Mouse (Mus musculus): Measurements from ENCODE around the gene Wnt7b.

Gene Wnt7b

DNA sequence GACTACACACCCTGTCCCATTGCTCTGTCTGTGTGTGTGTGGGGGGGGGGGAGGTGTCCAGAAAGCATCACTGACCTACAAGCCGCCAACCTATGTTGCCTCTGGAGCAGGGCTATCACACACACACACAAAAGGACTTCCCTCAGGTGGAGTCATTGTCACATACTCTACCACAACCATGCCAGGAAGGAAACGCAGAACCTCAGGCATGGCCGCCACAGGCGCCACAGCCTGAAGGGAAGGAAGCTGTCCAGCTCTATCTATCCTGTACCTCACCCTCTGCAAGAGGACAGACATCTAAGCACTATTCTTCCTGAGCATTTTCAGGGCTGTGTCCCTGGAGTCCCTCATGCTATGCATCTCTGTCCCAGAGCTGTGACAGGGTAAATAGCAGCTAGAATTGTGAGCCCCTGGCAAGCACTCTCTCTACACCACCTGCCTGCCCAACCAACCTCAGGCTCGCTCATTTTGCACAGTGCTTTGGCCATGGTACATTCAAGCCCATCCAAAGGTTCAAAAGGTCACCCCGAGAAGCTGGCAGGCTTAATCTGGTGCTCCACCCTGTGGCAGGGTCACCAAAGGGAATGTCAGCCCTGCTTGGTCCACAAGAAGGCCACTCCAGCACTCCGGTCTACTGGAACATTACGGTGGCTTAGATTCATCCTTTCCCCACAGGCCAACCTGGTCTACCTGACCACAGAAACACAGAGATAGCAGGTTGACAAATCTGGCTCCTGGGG lies 12.1 kb downstream of the Wnt7b start:
- DNase-seq (ENCODE audit: low spot score): no peak

DNA sequence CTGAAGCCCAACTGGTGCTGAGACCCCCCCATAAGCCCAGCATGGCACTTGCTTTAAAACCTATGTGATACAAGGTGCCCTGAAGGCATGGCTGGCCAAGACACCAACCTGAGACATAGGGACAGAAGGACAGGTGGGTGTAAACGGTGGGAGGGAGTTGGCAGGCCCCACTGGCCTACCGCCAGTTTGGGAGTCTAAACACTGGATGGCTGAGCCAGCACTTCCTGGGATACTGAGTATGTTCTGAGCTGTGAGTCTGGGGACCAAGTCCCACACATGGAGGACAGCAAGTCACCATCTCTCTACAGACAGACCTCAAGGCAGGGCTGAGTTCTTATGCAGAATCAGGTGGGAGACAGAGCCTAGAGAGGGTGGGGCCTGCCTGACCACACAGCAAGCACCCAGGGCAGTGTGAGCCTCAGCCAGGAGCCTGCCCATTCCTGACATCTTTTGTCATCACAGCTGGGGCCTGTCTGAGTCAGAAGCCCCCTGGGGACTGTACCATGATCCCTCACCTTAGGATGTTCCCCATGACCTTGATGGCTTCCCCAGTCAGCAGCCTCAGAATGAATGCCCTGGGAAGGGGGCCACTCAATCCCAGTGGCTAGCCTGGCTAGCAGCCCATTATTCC lies 13.0 kb downstream of the Wnt7b start:
- peak; percentile 36 for DNase-seq (ENCODE audit: low spot score)

DNA sequence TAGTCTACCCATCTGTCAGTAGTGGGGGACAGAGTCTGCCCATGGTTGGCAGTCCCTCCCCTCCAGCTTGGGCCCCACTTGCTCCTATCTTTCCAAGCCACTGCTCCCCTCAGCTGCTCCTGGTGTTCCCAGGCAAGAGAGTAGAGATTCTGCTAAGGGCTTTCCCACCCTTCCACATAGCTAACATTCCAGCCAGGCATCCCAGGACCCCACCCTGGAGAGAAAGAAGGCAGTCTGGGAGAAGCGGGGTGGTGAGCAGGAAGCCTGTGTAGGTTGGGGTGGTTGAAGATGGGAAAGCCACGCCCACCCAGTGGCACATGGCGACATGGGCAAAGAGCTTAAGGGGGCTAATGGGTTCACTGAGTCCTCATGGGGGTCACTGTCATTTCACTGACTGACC lies 13.9 kb downstream of the Wnt7b start:
- no peak for DNase-seq (ENCODE audit: low spot score)

DNA sequence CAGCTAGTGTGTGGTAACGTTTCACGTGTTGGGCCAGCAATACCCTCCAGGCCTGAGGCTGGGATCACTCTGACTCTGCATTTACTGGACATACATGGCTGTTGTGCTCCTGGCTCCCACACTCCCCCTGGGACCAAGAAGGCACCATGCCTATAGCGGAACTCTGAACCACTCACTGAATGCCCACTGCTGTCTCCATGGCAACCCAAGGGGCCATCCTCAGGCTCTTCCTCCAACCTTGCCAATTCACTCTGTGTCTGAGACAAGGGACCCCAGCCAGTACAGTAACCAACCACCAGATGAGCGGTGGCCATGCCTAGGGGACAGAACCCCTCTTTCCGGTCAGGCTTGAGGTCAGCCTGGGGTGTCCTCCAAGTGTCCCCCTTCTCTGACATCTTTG lies 17.3 kb downstream of the Wnt7b start:
- DNase-seq (ENCODE audit: low spot score): no peak

DNA sequence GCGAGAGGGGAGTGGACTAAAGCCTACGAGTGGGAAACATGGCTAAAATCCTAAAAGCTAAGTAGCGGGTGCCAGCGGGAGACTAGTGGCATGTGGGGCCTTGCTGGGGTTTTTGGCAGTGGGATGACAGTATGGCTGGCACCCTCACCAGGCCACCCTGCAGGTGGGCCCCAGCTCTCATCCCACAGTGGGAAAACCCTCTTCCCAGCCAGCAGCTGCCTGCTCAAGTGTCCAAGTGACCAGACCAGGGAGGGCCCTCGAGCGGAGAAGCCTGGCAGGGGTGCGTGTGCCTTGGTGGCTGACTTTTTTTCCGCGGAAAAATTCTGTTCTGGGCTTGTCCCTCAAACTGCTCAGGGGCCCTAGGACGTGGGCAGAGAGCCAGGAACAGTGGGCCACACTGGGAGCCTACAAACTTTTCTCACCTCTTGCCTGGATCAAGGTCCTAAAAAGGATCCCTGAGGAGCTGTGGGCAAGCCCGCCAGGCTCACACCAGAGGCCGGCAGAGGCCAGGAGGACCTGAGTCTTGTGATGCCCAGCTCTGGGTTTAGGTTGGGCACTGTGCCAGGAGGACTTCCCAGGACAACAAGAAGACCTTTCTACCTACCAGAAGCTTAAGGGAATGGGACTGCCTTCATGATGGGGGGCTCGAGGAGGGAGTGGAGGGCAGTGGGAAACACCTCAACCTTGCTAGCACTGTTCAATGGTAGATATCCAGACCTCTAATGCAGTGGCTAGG lies 18.1 kb downstream of the Wnt7b start:
- no peak for DNase-seq (ENCODE audit: low spot score)

DNA sequence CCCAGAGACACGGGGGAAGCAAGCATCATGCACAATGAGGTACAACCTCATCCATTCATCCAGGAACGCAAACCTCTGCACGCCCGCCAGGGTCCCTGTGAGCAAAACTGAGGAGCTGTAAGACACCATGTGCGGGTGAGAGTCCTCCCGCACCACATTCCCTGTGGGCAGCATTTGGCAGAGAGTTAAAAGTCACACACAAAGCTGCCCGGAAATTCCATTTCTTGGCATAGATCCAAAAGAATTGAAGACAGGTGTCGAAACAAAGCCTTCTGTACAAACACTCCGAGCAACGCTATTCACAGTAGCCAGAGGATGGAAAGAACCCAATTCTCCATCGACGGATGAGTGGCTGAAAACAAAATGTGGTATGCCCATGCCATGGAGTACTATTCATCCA lies 20.3 kb downstream of the Wnt7b start:
- DNase-seq (ENCODE audit: low spot score): no peak

DNA sequence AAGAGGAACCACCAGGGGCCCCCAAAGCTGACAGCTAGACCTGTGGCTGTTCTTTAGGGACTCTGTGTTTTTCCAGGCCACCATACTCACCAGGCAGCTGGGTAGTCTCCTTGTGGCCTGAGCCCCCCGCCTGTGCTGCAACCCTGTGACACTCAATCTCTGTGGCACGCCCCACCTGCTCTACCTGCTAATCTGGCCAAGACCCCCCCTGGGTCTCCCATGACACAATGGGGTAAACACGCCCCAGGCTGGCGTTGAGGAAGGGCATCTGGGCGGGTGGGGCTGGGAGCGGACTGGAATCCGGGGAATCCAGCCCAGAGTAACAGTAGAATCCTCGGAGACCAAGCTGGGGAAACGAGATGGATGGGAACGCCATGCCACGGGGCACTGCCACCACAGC lies 21.4 kb downstream of the Wnt7b start:
- no peak for DNase-seq (ENCODE audit: low spot score)

DNA sequence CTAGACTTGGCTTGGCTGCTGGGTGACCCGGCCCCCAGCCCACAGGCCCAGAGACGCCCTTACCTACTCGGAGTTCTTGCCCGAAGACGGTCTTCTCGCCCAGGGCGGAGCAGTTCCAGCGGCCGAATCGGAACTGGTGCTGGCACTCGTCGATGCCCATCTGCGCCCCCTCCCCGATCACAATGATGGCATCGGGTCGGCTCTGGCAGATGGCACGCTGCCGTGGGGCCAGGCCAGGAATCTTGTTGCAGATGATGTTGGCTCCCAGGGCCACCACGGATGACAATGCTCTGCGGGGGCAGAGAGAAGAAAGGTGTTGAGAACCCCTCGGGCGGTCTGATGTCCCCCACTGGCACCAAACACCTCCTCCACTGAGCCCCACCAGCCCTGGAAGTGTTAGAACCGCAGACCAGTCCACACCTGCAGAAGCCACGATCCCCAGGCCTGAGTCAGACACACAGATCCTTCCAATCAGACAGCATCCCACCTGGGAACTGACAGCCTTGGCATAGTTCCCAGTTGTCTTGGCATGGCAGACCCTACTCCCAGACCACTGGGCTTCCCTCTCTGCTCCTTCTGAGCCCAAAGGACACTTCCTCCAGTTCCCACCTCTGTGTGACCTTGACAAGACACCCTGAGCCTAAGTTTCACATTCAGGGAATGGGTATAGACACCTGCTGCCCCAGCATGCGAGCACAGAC lies 23.3 kb downstream of the Wnt7b start:
- no peak for DNase-seq (ENCODE audit: low spot score)

DNA sequence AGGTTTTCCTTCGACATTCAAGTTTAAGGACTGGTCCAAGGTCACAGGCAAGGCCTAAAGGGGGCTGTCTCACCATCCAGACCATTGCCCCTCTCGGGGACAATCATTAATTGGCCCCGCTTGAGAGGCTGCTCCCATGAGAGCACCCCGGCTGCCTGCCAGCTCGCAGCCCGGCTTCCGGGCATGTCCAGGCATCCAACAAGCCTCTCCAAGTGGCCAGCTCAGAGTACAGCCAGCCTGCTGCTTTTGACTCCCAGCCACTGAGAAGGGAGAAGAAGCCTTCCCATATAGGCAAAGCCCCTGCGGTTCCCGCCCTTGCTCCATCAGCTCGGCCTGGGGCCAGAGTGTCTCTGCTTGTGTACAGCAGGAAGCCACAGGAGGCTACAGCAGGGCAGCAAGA lies 26.5 kb downstream of the Wnt7b start:
- peak; percentile 44 for DNase-seq (ENCODE audit: low spot score)

DNA sequence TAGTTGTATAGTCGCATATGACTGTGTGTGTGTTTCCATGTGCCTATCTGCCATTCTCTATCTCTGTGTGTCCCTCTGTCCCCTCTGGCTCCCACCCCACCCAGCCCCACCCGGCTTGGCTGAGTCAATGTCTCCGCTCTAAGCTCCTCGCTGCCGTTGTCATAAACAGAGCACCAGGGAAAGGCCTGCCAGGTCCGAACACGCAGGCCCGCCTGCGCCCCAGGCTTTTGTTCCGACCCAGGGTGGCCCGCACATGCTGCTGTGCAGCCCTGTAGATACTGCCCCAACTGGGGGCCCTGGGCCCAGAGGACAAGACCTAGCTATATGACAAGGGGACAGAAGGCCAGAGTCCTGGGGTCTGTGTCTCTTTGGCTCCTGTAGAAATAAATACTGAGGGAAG lies 28.9 kb downstream of the Wnt7b start:
- DNase-seq (ENCODE audit: low spot score): peak; percentile 51

DNA sequence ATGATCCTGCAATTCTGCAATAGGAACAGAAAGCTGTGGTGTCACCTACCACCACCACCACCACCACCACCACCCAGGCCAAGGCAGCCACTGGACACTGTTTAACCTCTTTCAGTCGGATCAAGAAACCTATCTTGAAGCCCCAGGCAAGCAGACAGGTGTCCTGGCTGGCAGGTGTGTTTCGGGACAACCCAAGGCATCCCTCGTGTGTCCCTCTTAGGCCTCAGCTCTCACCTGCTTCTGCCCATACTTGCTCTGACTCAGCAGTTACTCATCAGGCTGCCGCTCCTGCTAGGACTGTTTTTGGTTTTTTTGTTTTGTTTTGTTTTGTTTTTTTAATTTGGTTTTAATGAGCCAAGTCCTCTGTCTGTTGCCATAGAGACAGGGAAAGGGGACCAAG lies 35.8 kb downstream of the Wnt7b start:
- DNase-seq (ENCODE audit: low spot score): no peak

DNA sequence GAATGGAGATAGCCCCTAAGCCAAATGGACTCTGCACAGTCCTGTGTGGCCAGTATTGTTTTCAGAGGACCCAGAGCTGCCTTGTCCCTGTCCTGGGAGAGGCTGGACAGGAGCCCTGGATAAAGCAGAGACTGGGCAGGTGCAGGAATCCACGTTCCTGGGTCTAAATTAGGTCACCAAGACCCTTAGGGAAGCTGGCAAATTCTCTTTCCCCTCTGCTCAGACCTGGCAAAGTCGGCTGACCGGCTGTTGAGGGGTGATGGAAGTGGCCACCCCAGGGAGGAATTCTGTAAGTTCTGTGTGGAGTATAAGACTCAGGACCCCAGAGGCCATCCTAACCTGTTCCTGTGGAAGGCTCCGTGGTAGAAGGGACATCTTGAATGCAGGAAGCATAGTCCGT lies 36.9 kb downstream of the Wnt7b start:
- no peak for DNase-seq (ENCODE audit: low spot score)

DNA sequence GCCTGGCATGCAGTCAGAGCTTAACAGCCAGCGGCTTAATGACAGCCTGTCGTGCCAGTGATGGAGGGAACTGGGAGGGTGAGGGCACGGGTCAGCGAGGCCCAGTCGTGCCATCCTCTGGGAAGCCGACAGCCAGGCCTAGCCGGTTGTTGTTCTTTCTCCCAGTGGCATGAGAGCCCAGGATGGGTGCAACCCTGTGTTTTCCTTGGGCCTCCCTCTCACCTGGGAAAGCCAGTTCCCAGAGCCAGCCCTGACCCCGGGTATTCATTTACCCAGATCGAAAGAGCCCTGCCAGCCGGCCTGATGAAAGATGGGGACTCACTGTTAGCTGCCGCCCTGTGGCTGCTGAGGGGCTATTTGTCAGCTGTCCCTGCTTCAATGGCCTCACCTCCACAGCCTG lies 44.1 kb downstream of the Wnt7b start:
- DNase-seq (ENCODE audit: low spot score): peak; percentile 32

DNA sequence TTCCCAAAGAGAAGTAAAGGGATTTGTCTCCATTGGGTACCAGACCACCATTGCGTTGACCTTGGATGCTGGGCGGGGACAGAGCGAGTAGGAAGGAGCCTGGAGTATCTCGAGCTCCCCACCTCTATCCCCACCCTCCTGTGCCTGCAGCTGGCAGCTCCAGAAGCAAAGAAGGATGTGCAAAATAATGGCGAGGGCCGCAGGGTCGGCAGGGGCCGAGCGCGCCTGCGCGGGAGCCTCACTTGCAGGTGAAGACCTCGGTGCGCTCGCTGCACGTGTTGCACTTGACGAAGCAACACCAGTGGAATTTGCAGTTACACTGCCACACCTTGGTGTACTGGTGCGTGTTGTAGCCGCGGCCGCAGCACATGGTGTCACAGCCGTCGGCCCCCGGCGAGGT lies 45.1 kb downstream of the Wnt7b start:
- no peak for DNase-seq (ENCODE audit: low spot score)

DNA sequence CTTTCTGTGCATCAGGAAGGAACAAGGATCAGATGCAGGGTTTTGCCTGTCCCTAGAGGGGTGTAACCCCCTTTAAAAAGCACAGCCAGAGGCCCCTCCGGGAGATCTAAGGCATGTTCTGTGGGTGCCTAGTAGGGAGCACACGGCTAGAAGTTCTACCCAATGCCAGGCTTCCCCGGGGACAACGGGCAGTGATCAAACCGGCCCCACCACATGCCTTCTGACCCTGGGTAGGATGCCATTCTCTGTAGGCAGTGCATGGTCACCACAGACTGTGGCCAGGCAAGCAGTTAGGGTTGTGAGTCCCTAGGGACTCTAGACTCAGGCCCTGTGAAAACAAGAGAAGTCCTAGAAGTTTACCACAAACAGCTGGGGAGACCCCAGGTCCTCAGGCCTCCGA lies 47.6 kb downstream of the Wnt7b start:
- peak; percentile 57 for DNase-seq (ENCODE audit: low spot score)

DNA sequence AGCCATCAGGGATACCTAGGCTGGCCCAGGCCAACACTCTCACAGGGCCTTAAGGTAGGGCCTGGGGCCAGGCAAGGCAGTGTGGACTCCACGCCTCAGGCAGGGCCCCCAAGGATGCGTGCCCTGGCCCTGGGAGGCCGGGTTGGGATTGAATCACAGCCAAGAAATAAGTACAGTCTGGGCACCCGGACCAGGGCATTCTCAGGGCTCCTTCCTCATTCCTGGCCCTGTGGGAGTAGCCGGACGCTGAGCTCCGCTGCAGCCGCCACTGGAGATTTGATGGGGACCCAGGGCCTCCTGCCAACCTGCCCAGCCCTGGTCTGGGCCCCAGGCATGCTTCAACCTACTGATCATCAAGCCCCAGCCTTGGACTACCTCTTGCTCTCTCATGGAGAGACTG lies 48.1 kb downstream of the Wnt7b start:
- peak; percentile 72 for DNase-seq (ENCODE audit: low spot score)

DNA sequence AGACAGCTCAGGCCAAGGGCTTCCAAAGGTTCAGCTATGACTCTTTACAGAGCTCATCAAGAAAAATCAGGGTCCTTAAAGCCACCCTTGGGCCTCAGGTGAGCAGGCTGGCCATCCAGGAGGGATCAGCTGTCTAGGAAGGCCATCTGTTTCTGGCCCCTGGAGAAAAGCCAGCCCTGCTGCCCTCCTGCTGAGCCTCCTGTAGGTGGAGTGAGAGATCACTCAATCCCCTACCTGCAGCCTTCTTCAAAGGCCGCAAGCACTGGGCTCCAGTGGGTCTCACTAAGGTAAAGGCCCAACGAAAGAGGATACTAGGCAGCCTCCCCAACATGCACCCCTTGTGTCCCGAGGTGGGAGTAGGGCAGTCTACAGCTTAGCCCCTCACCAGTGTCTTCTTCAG lies 50.2 kb downstream of the Wnt7b start:
- peak; percentile 37 for DNase-seq (ENCODE audit: low spot score)

DNA sequence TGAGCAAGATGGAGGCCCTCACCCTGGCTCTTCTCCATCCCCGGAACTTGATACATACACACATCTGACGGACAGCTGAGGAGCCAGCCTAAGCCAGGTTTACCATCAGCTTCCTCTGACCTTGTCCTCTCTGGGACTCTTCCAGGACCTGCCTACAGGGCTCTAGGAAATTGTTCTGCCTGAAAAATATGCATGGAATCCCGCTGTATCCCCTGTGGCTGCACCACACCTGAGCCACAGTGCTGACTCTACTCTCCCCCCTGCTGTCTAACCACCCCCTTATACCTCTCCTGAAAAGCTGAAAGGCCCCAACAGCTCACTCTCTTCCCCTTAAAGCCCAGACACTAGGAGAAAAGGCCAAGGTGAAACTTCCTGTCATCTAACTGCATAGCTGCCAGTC lies 52.4 kb downstream of the Wnt7b start:
- DNase-seq (ENCODE audit: low spot score): no peak

DNA sequence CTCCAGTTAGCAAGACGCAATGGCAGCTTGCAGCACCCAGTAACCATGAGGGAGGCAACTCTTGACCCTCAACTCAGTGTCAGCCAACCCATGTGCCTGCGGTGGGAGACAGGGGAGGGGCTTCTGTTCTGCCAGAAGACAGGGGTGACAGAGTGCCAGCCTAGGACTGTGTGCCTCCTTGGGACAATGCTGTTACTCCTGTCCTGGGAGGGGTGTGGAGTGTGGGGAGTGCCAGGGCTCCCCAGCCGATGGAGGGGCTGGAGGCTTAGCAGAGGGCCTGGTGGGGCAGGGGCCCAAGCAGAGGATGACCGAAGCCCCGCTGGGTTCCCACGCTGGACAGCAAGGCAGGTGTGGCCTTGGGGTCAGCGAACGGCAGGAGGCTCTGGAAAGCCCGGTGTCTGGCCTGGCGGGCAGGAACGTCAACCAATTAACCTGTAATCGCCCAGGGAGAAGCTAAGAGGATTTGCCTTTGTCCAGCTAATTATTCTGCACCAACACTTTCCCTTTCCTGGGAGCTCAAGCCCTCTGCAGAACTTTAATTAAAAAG lies 57.8 kb downstream of the Wnt7b start:
- no peak for DNase-seq (ENCODE audit: low spot score)

DNA sequence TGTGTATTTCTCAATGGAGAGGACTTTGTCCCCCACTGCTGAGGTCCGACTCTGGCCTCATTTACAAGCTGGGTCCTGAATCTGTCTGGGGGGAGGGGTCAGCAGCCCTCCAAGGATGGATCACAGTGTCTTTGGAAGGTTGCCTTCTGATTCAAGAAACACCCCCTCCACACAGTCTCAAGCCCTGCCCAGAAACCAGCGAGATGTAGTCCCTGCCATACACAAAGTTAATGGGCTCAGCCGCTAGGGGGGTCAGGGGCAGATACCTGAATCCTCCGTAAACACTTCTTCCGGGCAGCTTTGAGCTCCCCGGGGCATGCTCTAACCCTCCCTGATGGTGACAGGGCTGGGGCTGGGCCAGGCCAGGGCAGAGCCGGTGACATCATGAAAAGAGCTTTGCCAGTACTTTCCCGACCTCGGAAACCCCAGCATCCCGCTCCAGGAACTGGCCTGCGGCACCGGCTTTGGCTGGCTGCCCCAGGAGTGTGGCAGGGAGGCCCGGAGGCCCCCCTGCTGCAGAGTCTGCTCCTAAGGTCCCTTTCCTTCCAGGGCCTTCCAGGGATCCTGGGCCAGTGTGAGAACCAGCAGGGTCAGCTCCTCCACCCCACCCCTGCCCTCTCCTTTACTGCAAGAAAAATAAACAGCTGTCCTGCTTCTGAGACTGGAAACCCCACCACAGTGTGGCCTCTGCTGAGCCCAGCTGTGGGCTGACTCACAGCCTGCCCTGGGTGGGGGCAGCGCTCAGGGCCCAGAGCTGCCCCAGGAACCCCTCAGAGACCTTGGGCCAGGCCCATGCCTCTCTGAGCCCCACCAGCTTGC lies 58.9 kb downstream of the Wnt7b start:
- peak; percentile 75 for DNase-seq (ENCODE audit: low spot score)

DNA sequence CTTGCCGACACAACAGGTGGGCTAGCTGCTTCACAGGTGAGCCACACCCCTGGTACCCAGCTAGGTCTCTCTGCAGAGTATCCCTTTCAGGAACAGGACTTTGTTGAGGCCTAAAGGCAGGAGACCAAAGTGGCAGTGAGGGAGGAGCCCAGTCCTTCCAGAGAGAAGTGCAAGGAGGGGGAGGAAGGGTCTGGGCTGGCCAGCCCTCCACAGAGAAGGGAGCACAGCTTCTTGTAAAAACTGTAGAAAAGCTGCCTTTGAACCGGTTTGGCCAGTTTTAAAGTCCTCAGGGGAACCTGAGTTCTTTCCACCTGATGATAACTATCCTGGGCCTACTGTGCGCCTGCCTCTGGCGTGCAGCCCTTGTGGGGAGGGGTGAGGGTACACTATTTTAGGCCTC lies 62.8 kb downstream of the Wnt7b start:
- peak; percentile 58 for DNase-seq (ENCODE audit: low spot score)

Measured in urinary bladder, postnatal 14 days (tissue).